Comparison of ENCODE assay signal across 15 mouse cellular contexts in genomic region chr2:170009729-170010128, GRCm38 (mm10).
DNase-seq lines count a peak whose midpoint lies in the region; ATAC-seq and TF ChIP-seq lines count a peak whose summit lies in the region.
"Had no signal": no experiment of that assay in that cellular context is flagged by ENCODE, and none has a peak within 500 bp of the region (broad histone marks: within the 10 kb centered on the region; RNA-seq: fewer than 3 reads in every experiment).

No protein-coding gene starts in this region.

- peak overlapping the region; percentile 41 for H3K4me2 ChIP-seq in forebrain, postnatal 0 days (ENCODE audit: low read depth)
- H3K4me2 ChIP-seq in midbrain, embryonic 12.5 days (replicated peaks): peak overlapping the region; percentile 37
- H3K4me2 ChIP-seq: limb, embryonic 12.5 days had no signal

- H3K36me3 ChIP-seq in E14TG2a.4 (ENCODE audit: insufficient read depth, low read length): no peaks in the 10 kb centered on the region
- no peaks in the 10 kb centered on the region for H3K36me3 ChIP-seq in forebrain, postnatal 0 days (ENCODE audit: insufficient read depth)
- no peaks in the 10 kb centered on the region for H3K36me3 ChIP-seq in midbrain, embryonic 12.5 days
- H3K36me3 ChIP-seq: limb, embryonic 12.5 days had no signal

- peaks cover 5% of the 10 kb centered on the region for H3K9me3 ChIP-seq in E14TG2a.4 (ENCODE audit: low read length)
- H3K9me3 ChIP-seq in forebrain, postnatal 0 days (ENCODE audit: low read length): no peaks in the 10 kb centered on the region
- peaks cover 6% of the 10 kb centered on the region; the same call in 1 of the 2 replicates for H3K9me3 ChIP-seq in midbrain, embryonic 12.5 days

- 13% methylated on average over 11 of the region's 11 CpGs for WGBS in forebrain, postnatal 0 days
- 24% methylated on average over 11 of the region's 11 CpGs for WGBS in midbrain, embryonic 12.5 days

- 0 out of 2 replicates have a peak overlapping the region, but pooled peaks have one; percentile 20 for H3K4me3 ChIP-seq in E14TG2a.4 (replicated peaks; ENCODE audit: low read length)
- 0 out of 2 replicates have a peak overlapping the region, but pooled peaks have one; percentile 1 for H3K4me3 ChIP-seq in forebrain, postnatal 0 days (ENCODE audit: low read depth, low read length)
- H3K4me3 ChIP-seq in midbrain, embryonic 12.5 days: no peak overlapping the region
- H3K4me3 ChIP-seq: limb, embryonic 12.5 days had no signal

- TF ChIP-seq CTCF in E14TG2a.4 (conservative IDR thresholded peaks at IDR 0.05; ENCODE audit: low read length): no peak
- TF ChIP-seq CTCF in forebrain, postnatal 0 days (IDR thresholded peaks at IDR 0.05; ENCODE audit: low read depth): peak; percentile 24; the same call in 1 of the 2 replicates

- peaks cover 12% of the 10 kb centered on the region for H3K4me1 ChIP-seq in E14TG2a.4 (replicated peaks; ENCODE audit: low read depth, low read length)
- H3K4me1 ChIP-seq in forebrain, postnatal 0 days (ENCODE audit: insufficient read depth): 0 out of 2 replicates have a peak, but pooled peaks cover 3% of the 10 kb centered on the region
- peaks cover 27% of the 10 kb centered on the region for H3K4me1 ChIP-seq in midbrain, embryonic 12.5 days

- intact Hi-C loops in gastrocnemius, postnatal 36 days (cut with DNase I): loop anchor here (5.0 kb wide), 1 partner anchor 268 kb away; no protein-coding TSS in a partner anchor

- peaks cover 10% of the 10 kb centered on the region; the same call in 1 of the 2 replicates for H3K27me3 ChIP-seq in E14TG2a.4 (ENCODE audit: insufficient read depth, low read length)
- 0 out of 2 replicates have a peak, but pooled peaks cover 4% of the 10 kb centered on the region for H3K27me3 ChIP-seq in forebrain, postnatal 0 days (ENCODE audit: insufficient read depth, low read length)
- H3K27me3 ChIP-seq in midbrain, embryonic 12.5 days: peaks cover 17% of the 10 kb centered on the region; the same call in 1 of the 2 replicates
- H3K27me3 ChIP-seq: limb, embryonic 12.5 days; Patski had no signal

- peak; percentile 18; the same call in 1 of the 2 replicates for ATAC-seq in forebrain, postnatal 0 days
- ATAC-seq in midbrain, embryonic 12.5 days (ENCODE audit: low FRiP score, low read depth): peak; percentile 71
- ATAC-seq in megakaryocyte progenitor cell, adult 5-6 weeks (replicated peaks; ENCODE audit: poor library complexity): no peak
- ATAC-seq: liver, postnatal 0 days; Patski had no signal

- no peak overlapping the region for H3K9ac ChIP-seq in forebrain, postnatal 0 days
- H3K9ac ChIP-seq in midbrain, embryonic 12.5 days (replicated peaks): no peak overlapping the region
- H3K9ac ChIP-seq: limb, embryonic 12.5 days; liver, postnatal 0 days had no signal

- H3K27ac ChIP-seq in forebrain, postnatal 0 days (ENCODE audit: low read depth, low read length): no peak overlapping the region
- peak overlapping the region; percentile 56 for H3K27ac ChIP-seq in midbrain, embryonic 12.5 days (replicated peaks)
- H3K27ac ChIP-seq: limb, embryonic 12.5 days had no signal

- peak; percentile 33 for DNase-seq in ZHBTc4 (ENCODE audit: low read depth, low spot score)
- DNase-seq in forebrain, postnatal 0 days: no peak
- DNase-seq in left cerebral cortex, adult 11 months (ENCODE audit: low spot score): no peak
- no peak for DNase-seq in layer of hippocampus, postnatal 14 days (ENCODE audit: low spot score in 2 of 2)
- no peak for DNase-seq in gastrocnemius, postnatal 36 days
- DNase-seq: adrenal gland, adult 8-10 months; kidney, adult 2 months; liver, postnatal 0 days; right cerebral cortex, postnatal 25 days; thymus, postnatal 4 days had no signal
